Mouse (Mus musculus): ENCODE data around the gene Csnk2b.
"Not testable (repeated sequence)": the region's sequence is repeated elsewhere in the genome, so short reads cannot be mapped to it uniquely, and the experiment has no call there.

The Csnk2b gene

DNA sequence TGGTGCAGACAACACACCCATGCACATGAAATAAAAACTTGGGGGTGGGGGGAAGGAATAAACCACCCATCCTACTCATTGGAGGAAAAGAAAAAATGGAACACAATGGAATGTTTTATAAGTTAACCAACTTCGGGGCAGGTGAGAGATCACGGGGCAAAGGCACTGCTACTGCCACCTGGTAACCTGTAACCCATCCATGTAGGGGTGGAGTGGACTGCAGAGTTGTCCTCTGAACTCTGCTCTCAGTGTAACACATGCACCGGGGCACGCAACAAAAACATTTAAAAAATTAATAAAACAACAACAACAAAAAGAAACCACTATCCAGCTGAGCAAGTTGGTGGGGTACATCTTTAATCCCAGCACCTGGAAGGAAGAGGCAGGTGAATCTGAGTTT lies 30.3 kb upstream of the Csnk2b start:
- no peak for DNase-seq (ENCODE audit: low spot score)

DNA sequence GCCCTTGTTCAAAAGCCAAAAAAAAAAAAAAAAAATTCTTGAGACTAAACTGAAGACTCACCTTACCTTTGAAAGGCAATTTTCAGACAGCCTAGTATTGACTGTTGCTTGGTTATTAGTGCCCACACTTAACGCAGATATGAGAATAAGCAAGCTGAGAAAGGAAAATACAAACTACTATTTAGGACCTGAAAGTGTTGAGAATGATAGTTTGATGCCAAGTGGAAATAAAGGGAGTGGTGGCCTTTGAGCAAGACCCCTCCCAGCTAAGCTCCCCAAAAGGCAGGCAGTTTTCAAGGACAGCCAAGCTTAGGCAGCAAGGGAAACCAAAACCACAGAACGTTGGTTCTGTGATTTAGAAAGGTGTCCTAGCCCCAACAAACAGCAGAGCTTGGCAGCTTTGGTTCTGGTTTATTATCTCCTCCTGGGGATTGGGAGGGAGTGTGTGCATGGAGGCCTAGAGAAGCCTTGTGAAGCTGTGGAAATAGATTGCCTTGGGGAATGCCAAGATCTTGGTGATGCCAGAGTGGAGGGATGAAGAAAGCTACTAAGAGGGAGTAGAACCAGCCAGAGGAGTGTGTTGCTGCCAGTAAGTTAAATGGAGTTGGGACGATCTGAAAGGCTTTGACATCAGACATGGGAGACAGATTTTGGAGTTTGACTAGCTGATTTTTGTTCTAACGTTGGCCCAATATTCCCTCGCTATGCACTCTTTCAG lies 26.2 kb upstream of the Csnk2b start:
- DNase-seq (ENCODE audit: low spot score) = no peak

DNA sequence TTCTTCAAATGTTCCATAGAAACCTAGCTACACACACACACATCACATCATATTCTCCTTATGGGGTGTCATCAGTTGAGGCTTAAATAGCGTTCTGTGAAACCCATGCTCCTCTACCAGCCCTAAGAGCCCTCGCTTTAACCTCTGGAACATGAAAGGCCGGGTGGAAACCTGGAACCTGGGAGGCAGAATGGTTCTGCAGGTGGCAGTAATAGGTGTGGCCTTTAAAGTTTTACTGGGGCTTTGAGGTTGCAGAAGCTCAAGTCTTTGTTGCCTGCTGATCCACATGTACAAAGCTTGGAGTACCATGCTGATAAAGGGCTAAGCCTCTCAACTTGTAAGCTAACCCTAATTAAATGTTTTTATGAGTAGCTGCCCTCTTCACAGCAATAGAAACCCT lies 25.5 kb upstream of the Csnk2b start:
- DNase-seq (ENCODE audit: low spot score) = no peak

DNA sequence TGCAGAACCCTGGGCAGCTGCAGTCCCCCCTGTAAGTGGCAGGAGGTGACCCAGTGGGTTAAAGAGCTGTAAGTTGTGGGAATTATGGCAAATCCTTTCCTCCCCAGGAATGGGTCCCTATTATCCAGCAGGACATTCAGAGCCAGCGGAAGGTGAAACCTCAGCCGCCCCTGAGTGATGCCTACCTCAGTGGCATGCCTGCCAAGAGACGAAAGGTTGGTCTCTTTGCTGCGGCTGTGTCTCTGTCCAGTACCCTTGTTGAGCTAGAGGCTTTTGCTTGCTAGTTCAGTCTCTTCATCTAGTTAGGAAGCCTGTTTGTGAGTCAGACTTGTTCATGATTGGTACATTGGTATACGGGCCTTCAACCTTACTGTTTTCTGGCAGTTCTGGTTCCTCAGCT lies 24.3 kb upstream of the Csnk2b start:
- DNase-seq (ENCODE audit: low spot score) = no peak

DNA sequence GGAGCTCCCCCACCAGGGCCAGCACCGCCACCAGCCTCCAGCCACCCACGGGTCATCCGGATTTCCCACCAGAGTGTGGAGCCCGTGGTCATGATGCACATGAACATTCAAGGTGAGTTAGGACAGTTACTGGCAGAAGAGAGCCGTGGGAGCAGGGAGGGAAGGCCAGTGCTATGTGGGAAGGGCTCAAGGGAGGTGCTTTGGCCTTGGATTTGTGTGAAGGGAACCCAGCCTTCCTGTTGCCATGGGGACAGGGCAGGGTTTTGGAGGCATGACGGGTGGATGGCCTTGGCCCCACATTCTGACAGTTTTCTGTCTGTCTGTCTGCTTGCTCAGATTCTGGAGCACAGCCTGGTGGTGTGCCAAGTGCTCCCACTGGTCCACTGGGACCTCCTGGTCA lies 20.1 kb upstream of the Csnk2b start:
- DNase-seq (ENCODE audit: low spot score) = peak; percentile 87

DNA sequence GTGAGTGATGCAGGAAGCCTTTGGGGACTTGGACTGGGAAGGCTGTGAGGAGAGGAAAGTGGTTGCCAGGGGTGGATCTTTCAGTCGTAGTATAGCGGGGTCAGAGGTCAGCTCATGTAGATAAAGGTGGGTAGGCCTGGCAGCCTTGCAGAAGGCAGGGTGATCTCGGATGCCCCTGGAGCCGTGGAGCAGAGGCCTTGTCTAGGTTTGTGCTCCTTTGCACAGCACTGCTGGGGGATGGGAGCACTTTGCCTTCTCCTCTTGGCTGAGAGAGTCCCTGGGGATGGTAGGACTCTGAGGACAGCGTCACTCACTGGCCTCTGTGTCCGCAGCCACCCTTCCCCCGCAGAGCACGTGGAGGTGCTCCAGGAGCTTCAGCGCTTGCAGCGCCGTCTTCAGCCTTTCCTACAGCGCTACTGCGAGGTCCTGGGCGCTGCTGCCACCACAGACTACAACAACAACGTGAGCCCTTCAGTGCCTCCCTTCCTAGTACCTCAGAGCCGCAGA lies 18.7 kb upstream of the Csnk2b start:
- no peak for DNase-seq (ENCODE audit: low spot score)

DNA sequence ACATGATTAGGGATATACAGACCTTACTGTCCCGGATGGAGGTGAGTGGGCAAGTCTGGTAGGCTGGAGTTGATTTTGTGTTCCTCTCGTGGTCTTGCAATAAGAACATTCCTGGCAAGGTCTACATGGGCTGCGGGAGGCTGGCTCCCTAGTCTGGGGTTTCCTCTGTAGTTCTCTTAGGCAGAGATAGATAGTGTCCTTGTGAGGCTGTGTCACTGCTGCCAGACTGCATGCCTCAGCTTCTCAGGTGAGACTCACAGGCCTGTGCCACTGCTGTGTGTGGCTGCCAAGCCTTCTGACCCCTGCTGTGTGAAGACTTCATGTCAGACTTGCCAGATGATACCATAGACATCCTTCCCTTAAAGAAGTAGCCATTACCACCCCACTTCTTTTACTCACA lies 17.4 kb upstream of the Csnk2b start:
- DNase-seq (ENCODE audit: low spot score) = no peak

DNA sequence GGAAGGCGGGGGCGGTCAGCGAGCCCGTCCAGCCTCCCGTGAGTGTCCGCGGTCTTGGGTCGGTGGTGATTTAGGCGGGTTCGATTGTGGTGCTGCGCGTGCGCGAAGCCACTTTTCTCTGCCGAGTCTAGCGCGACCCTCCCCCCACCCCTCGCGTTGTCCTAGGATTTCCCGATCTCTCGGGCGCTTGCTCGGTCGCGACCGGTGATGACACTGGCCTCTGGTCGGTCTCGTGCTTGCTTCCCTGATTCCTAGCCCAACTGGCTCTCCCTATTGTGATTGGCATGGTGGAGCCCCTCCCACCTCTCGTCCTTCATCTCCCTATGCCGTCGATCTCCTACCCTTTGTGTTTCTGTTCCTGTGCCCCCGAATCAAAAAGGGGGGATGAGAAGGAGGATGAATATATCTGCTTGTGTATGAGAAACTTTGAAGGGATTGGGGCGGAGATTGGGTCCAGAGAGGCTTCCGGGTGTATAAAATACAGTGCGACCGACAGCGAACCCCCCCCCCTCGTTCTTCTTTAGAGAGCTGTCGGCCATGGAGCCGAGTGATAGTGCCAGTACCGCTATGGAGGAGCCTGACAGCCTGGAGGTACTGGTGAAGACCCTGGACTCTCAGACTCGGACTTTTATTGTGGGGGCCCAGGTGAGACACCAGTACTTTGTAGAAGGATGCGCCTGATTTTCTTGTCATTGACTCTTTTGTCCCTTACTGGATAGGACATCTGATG lies 13.9 kb upstream of the Csnk2b start:
- DNase-seq (ENCODE audit: low spot score) = no peak

GRCm38 (mm10) chr17:35134801-35135590 lies 13.1 kb upstream of the Csnk2b start, which contains the start of gene Bag6:
Gene Bag6, plus strand, starts transcription at chr17:35135178.
- peak; percentile 87 for DNase-seq (ENCODE audit: low spot score)

- DNase-seq (ENCODE audit: low spot score) = no peak
Measured at GRCm38 (mm10) chr17:35133517-35133916, 11.7 kb upstream of the Csnk2b start.

- DNase-seq (ENCODE audit: low spot score) = no peak
Measured at GRCm38 (mm10) chr17:35132174-35132560, 10.3 kb upstream of the Csnk2b start.

DNA sequence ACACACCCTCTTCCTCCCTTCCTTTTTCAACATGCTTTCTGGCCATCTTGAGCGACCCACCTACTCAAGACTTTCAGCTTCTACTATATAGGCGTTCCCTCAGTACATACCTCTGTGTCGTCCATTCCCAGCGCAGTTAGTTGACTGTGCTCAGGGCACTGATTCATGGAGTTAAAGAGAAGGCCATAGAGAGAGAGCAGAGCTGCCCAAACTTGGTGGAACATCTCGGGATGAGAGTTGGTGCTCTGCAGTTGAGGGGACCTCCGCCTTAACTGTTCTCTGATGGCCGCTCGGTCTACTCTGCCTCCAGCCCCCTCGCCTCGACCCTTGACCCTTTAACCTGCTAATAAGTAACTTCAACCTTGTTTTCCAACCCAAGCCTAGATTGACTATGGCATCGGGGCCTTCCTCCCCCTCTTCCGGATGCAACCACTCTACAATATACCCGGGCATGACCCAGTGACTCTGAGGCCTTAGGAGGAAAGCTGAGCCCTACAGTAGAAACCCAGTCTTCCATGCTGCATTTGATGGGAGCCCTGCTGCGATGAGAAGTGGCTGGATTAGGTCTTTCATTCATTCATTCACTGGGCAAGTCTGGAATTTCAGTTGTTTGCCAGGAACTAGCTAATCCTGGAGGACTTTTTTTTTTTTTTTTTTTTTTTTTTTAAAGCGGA lies 9.8 kb upstream of the Csnk2b start, which contains the start of gene Apom:
TSS of gene Apom (minus strand) at position 551 of the 674 bp plus-strand sequence.
- no peak for DNase-seq (ENCODE audit: low spot score)

DNA sequence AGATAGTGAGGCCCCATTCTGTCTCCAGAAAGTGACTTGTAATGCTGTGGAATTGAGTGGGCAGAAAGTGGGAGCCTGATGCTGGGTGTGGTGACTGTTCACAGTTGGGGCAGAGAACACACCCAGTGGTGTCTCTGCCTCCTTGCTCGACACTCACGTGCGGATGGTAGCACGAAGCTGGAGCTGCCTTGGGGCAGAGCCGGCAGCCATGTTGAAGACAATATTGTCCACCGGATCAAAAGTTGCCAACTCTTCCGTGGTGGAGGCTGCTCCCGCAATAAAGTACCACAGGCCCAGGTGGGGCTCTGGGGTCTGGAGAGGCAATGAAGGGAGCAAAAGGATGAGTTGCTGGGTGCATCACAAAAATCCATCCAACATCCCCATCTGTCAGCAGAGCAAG lies 9.2 kb upstream of the Csnk2b start:
- no peak for DNase-seq (ENCODE audit: low spot score)

- no peak for DNase-seq (ENCODE audit: low spot score)
Measured at GRCm38 (mm10) chr17:35128996-35129395, 7.1 kb upstream of the Csnk2b start.

GRCm38 (mm10) chr17:35127017-35127416 lies 5.2 kb upstream of the Csnk2b start:
- no peak for DNase-seq (ENCODE audit: low spot score)

- peak; percentile 60 for DNase-seq (ENCODE audit: low spot score)
Measured at GRCm38 (mm10) chr17:35126206-35126611, 4.4 kb upstream of the Csnk2b start, which contains the start of gene D17H6S53E. Gene D17H6S53E, plus strand, starts transcription at chr17:35126373.

GRCm38 (mm10) chr17:35125578-35125977 lies 3.7 kb upstream of the Csnk2b start:
- no peak for DNase-seq (ENCODE audit: low spot score)

- DNase-seq (ENCODE audit: low spot score) = no peak
Measured at GRCm38 (mm10) chr17:35125081-35125480, 3.2 kb upstream of the Csnk2b start.

DNA sequence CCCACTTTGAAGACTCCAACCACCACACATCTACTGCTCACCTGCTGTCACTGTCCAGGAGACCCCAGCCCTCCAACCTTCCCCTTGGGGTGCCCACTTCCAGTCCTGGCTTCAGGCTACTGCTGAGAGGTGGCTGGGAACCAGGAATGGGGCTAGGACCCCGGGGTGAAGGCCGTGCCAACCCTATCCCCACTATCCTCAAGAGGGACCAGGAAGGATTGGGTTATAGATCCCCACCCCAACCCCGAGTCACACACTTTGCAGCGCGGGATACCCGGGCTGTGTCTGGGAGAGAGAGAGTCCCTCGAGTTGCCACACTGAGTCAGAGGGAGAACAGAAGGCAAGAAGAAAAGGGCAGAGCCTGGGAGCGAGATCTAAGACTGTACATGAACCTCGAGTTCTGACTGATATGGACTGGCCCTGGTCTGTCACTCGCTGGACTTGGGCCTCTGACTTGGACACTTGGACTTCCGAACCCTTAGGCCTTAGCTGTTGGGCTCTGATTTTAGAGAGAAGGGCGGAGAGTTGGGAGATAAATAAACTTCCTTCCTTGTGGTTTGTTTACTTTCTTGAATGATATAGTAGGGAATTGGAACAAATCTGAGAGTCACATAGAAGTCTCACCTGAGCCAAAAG lies 2.5 kb upstream of the Csnk2b start:
- not testable (repeated sequence) for DNase-seq (ENCODE audit: low spot score)

DNA sequence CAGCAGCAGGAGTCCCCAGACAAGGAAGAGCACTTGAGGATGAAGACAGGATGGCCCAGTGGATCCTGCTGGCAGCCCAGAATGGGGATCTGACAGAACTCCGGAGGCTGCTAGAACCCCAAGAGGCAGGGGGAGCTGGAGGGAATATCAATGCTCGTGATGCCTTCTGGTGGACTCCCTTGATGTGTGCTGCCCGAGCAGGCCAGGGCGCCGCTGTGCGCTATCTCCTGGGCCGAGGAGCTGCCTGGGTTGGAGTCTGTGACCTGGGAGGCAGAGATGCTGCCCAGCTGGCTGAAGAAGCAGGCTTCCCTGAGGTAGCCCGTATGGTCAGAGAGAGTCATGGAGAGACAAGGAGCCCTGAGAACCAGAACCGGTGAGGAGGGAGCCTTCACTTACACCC lies 1.4 kb upstream of the Csnk2b start:
- DNase-seq (ENCODE audit: low spot score) = not testable (repeated sequence)

- DNase-seq (ENCODE audit: low spot score) = peak; percentile 98
Measured at GRCm38 (mm10) chr17:35121143-35121799, 582 bp downstream of the Csnk2b start, which contains the start of gene Gpank1. Gene Gpank1, plus strand, starts transcription at chr17:35121455.
